Mouse (Mus musculus): ENCODE measurements around the gene Serpinb2.

DNA sequence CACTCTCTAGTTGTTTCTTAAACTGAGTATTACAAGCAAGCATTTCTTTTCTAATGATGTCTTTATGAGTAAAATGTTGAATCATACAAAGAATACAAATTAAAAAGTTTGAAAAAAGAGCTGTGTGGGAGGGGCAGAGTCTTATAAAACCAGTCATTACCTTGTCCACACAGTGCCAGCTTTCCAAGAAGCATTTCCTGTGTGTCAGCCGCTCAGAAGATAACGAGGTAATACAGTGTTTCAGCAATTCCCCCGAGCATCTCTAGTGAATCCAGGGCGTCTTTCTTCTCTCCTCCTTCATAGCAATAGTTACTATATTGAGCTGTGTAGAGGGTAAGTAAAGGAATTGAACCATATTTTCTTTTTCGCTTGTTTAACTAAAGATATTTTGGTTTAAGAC lies at the start of gene Serpinb2:
- no peak for TF ChIP-seq CTCF (IDR thresholded peaks at IDR 0.05 in 2 of 3, conservative IDR thresholded peaks at IDR 0.05 in 1 of 3; ENCODE audit: control insufficient read depth in 1 of 3, insufficient read depth in 1 of 3, low read depth in 2 of 3, low read length in 3 of 3, poor library complexity in 1 of 3, severe bottlenecking in 1 of 3)
- no peak for TF ChIP-seq MAFK (IDR thresholded peaks at IDR 0.05; ENCODE audit: borderline replicate concordance, low read depth, low read length)
- no peak for TF ChIP-seq POLR2A (IDR thresholded peaks at IDR 0.05; ENCODE audit: control insufficient read depth in 1 of 2, insufficient read depth in 1 of 2, low read depth in 1 of 2, low read length in 2 of 2, poor library complexity in 1 of 2)
- TF ChIP-seq USF1 (IDR thresholded peaks at IDR 0.05; ENCODE audit: low read depth, low read length): no peak
